Mouse (Mus musculus): ENCODE results near the gene Plekhg5.

Gene Plekhg5

GRCm38 (mm10) chr4:152072121-152072601, at the start of gene Plekhg5:
TSS of gene Plekhg5 (plus strand) at chr4:152072498.
- in situ Hi-C loops (cut with MboI; ENCODE audit: unreplicated experiment in 2 of 2): loop anchor here in 1 of 2 experiments (25.0 kb wide), 1 partner anchor 910 kb away; no protein-coding TSS in a partner anchor

GRCm38 (mm10) chr4:152022506-152022905, 49.8 kb upstream of the Plekhg5 start:
- in situ Hi-C loops (cut with MboI; ENCODE audit: unreplicated experiment in 2 of 2): loop anchor here in 1 of 2 experiments (25.0 kb wide), 1 partner anchor 1660 kb away; no protein-coding TSS in a partner anchor

GRCm38 (mm10) chr4:152024525-152024924, 47.8 kb upstream of the Plekhg5 start:
- in situ Hi-C loops (cut with MboI; ENCODE audit: unreplicated experiment in 2 of 2): loop anchor here in 1 of 2 experiments (25.0 kb wide), 1 partner anchor 1662 kb away; no protein-coding TSS in a partner anchor

- in situ Hi-C loops (cut with MboI; ENCODE audit: unreplicated experiment in 2 of 2): loop anchor here (5.0 kb wide), 1 partner anchor 45 kb away; no protein-coding TSS in a partner anchor
These were observed 45.4 kb upstream of the Plekhg5 start for GRCm38 (mm10) chr4:152026751-152027508.

- in situ Hi-C loops (cut with MboI; ENCODE audit: unreplicated experiment in 2 of 2): loop anchor here (5.0 kb wide), 1 partner anchor 45 kb away; no protein-coding TSS in a partner anchor
These were observed 44.8 kb upstream of the Plekhg5 start, which contains the start of gene Zbtb48 for GRCm38 (mm10) chr4:152027524-152027923. TSS of gene Zbtb48 (minus strand) at chr4:152027671.

- in situ Hi-C loops (cut with MboI; ENCODE audit: unreplicated experiment in 2 of 2): loop anchor here (5.0 kb wide), 1 partner anchor 46 kb away; no protein-coding TSS in a partner anchor
These were observed 43.8 kb upstream of the Plekhg5 start for GRCm38 (mm10) chr4:152028456-152028855.

GRCm38 (mm10) chr4:152029087-152029486, 43.2 kb upstream of the Plekhg5 start:
- in situ Hi-C loops (cut with MboI; ENCODE audit: unreplicated experiment in 2 of 2): loop anchor here (5.0 kb wide), 1 partner anchor 47 kb away; no protein-coding TSS in a partner anchor

GRCm38 (mm10) chr4:152029997-152030396, 42.3 kb upstream of the Plekhg5 start:
- in situ Hi-C loops (cut with MboI; ENCODE audit: unreplicated experiment in 2 of 2): loop anchor here (5.0 to 10.0 kb wide), 2 partner anchors 48 to 65 kb away; no protein-coding TSS in a partner anchor

GRCm38 (mm10) chr4:152032922-152033321, 39.4 kb upstream of the Plekhg5 start:
- in situ Hi-C loops (cut with MboI; ENCODE audit: unreplicated experiment in 2 of 2): loop anchor here in 1 of 2 experiments (10.0 kb wide), 1 partner anchor 62 kb away; no protein-coding TSS in a partner anchor

GRCm38 (mm10) chr4:152036464-152036863, 35.8 kb upstream of the Plekhg5 start:
- in situ Hi-C loops (cut with MboI; ENCODE audit: unreplicated experiment in 2 of 2): loop anchor here in 1 of 2 experiments (10.0 kb wide), 1 partner anchor 58 kb away; no protein-coding TSS in a partner anchor

GRCm38 (mm10) chr4:152038225-152038984, 33.9 kb upstream of the Plekhg5 start, which contains the start of gene Tas1r1:
TSS of gene Tas1r1 (minus strand) at chr4:152038568.
- in situ Hi-C loops (cut with MboI; ENCODE audit: unreplicated experiment in 2 of 2): loop anchor here in 1 of 2 experiments (10.0 kb wide), 1 partner anchor 56 kb away; no protein-coding TSS in a partner anchor

GRCm38 (mm10) chr4:152038985-152039830, 33.1 kb upstream of the Plekhg5 start, which contains the start of gene Nol9:
TSS of gene Nol9 (plus strand) at chr4:152039321.
- in situ Hi-C loops (cut with MboI; ENCODE audit: unreplicated experiment in 2 of 2): loop anchor here in 1 of 2 experiments (10.0 kb wide), 1 partner anchor 56 kb away; no protein-coding TSS in a partner anchor

- in situ Hi-C loops (cut with MboI; ENCODE audit: unreplicated experiment in 2 of 2): loop anchor here in 1 of 2 experiments (10.0 kb wide), 1 partner anchor 55 kb away; no protein-coding TSS in a partner anchor
These were observed 32.4 kb upstream of the Plekhg5 start for GRCm38 (mm10) chr4:152039831-152040310.

- in situ Hi-C loops (cut with MboI; ENCODE audit: unreplicated experiment in 2 of 2): no loop called here
These were observed 30.2 kb upstream of the Plekhg5 start for GRCm38 (mm10) chr4:152041924-152042641.

GRCm38 (mm10) chr4:152043171-152043570, 29.1 kb upstream of the Plekhg5 start:
- in situ Hi-C loops (cut with MboI; ENCODE audit: unreplicated experiment in 2 of 2): no loop called here

GRCm38 (mm10) chr4:152044609-152045008, 27.7 kb upstream of the Plekhg5 start:
- in situ Hi-C loops (cut with MboI; ENCODE audit: unreplicated experiment in 2 of 2): no loop called here

GRCm38 (mm10) chr4:152062390-152063110, 9.7 kb upstream of the Plekhg5 start:
- in situ Hi-C loops (cut with MboI; ENCODE audit: unreplicated experiment in 2 of 2): loop anchor here in 1 of 2 experiments (25.0 kb wide), 1 partner anchor 900 kb away; no protein-coding TSS in a partner anchor

- in situ Hi-C loops (cut with MboI; ENCODE audit: unreplicated experiment in 2 of 2): loop anchor here in 1 of 2 experiments (25.0 kb wide), 1 partner anchor 905 kb away; no protein-coding TSS in a partner anchor
These were observed 5.0 kb upstream of the Plekhg5 start for GRCm38 (mm10) chr4:152067280-152067679.
